Mouse (Mus musculus): ENCODE measurements around the gene Gdf11. TPM values are rescaled to one million over a fixed set of nuclear protein-coding genes. Genes with fewer than 3 reads are reported as not detected.

Gene Gdf11
- polyA plus RNA-seq, 1 experiment from 2014 or later = 0.23 TPM

DNA sequence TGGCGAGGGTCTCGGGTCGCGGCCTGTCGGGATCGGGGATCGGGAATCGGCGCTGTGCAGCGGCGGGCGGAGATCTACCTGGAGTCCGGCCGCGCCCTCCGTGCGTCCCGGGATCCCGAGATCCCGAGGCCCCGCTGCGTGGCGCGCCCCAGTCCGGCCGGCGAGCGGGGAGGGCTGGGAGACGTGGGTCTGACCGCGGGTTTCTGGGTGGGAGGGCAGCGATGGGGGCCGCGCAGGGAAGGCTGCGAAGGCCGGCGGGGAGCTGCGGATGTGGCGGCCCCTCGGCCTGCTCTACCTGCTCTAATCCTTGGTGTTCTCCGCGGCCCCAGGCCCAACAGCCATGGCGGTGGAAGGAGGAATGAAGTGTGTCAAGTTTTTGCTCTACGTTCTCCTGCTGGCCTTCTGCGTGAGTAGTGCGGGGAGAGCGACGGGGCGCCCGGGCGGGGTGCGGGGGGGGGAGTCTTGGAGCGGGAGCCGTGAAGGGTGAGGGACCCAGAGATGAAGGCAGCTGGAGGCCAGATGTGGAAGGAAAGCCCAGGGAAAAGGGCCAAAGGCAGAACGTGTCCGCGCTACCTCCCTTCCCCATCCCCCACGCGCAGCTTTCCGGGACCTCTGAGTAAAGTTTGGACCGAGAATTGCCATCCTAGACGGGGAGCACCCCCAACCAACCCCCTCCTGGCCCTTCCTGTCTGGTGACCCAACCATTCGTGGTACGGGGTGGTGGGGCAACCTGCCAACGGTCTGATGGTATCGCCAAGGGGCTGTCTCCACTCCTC lies 18.7 kb upstream of the Gdf11 start:
- no peaks in the 10 kb centered on the region for H3K9me3 ChIP-seq (ENCODE audit: low read length)
- peaks cover 3% of the 10 kb centered on the region for H3K27me3 ChIP-seq (ENCODE audit: insufficient read depth, low read length)
- peak overlapping the region; percentile 73 for H3K27ac ChIP-seq (ENCODE audit: low read depth)
- H3K36me3 ChIP-seq (replicated peaks; ENCODE audit: insufficient read depth, low read length) = 0 out of 2 replicates have a peak, but pooled peaks cover 10% of the 10 kb centered on the region
- H3K4me3 ChIP-seq (ENCODE audit: low read depth, low read length) = peak overlapping the region; percentile 71
- H3K4me1 ChIP-seq (ENCODE audit: insufficient read depth) = peaks cover 2% of the 10 kb centered on the region; the same call in 1 of the 2 replicates
- WGBS (ENCODE audit: insufficient replicate concordance) = 5% methylated on average over 48 of the region's 66 CpGs
- TF ChIP-seq EP300 (IDR thresholded peaks at IDR 0.05; ENCODE audit: low read depth) (no peak), CTCF (IDR thresholded peaks at IDR 0.05; ENCODE audit: low read depth) (no peak)
- ATAC-seq (peak; percentile 37), DNase-seq (peak; percentile 55)
- H3K9ac ChIP-seq (replicated peaks) = peak overlapping the region; percentile 79
- H3K4me2 ChIP-seq (ENCODE audit: low read depth, low read length) = peak overlapping the region; percentile 68

DNA sequence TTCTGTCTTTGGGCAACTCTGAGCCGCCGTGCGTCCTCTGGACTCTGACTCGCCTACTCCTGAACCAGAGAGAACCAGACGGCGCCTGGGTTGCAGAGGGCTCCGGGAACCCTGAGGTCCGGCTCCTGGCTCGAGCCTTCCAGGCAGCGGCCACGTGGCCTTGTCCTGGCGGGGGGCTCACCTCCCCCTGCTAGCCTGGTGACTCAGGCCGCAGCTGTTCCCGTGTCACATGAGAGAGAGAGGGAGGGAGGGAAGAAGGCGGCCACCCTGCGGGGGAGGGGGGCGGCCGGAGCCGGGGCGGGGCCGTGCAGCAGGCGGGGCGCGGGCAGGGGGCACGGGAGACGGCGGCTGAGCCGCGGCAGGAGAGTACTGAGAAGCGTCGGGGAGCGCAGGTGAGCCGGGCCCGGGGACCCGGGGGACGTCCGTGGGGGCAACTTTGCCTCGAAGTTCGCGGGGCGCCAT lies 18.1 kb upstream of the Gdf11 start:
- peak overlapping the region; percentile 73 for H3K27ac ChIP-seq (ENCODE audit: low read depth)
- H3K36me3 ChIP-seq (replicated peaks; ENCODE audit: insufficient read depth, low read length) = 0 out of 2 replicates have a peak, but pooled peaks cover 10% of the 10 kb centered on the region
- peak; percentile 83 for ATAC-seq
- peaks cover 3% of the 10 kb centered on the region for H3K27me3 ChIP-seq (ENCODE audit: insufficient read depth, low read length)
- WGBS (ENCODE audit: insufficient replicate concordance) = 1% methylated on average over 35 of the region's 41 CpGs
- peak overlapping the region; percentile 79 for H3K9ac ChIP-seq (replicated peaks)
- H3K4me2 ChIP-seq (ENCODE audit: low read depth, low read length) = peak overlapping the region; percentile 68
- DNase-seq = peak; percentile 82
- no peaks in the 10 kb centered on the region for H3K9me3 ChIP-seq (ENCODE audit: low read length)
- H3K4me1 ChIP-seq (ENCODE audit: insufficient read depth) = peaks cover 2% of the 10 kb centered on the region; the same call in 1 of the 2 replicates
- H3K4me3 ChIP-seq (ENCODE audit: low read depth, low read length) = peak overlapping the region; percentile 71
- TF ChIP-seq EP300 (IDR thresholded peaks at IDR 0.05; ENCODE audit: low read depth) = no peak

DNA sequence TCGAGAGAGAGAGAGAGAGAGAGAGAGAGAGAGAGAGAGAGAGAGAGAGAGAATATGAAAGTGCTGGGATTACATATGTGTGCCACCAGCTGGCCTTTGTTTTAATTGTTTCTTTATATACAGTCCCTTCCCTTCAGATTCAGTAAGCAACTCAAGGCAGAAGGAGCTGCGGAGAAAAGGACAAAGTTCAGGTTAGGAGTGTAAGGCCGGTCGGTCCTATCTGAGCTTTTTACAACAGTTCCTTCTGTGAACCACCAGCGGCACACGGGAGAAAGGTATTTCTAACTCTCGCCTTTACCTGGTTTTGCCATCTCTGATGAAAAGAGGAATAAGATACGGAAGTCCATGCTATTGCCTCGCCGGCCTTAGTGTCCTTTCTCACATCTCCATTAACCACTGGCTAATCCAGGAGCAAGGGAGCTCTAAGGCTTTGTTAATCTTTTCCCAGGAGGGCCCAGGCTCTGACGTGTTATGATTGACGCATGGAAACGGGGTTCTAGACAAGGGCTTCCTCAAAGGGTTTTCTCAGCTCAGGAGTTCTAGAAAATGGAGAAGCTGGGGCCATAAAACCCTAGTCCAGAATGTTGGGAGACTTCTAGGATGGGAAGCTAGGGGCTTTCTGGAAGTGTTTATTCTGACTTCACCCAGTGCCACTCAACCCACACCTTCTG lies 17.4 kb upstream of the Gdf11 start:
- H3K27me3 ChIP-seq (ENCODE audit: insufficient read depth, low read length) = peaks cover 3% of the 10 kb centered on the region
- peak overlapping the region; percentile 79 for H3K9ac ChIP-seq (replicated peaks)
- TF ChIP-seq EP300 (IDR thresholded peaks at IDR 0.05; ENCODE audit: low read depth) (no peak), CTCF (IDR thresholded peaks at IDR 0.05; ENCODE audit: low read depth) (no peak)
- no peaks in the 10 kb centered on the region for H3K9me3 ChIP-seq (ENCODE audit: low read length)
- 0 out of 2 replicates have a peak, but pooled peaks cover 9% of the 10 kb centered on the region for H3K36me3 ChIP-seq (replicated peaks; ENCODE audit: insufficient read depth, low read length)
- H3K4me2 ChIP-seq (ENCODE audit: low read depth, low read length) = peak overlapping the region; percentile 68
- peaks cover 2% of the 10 kb centered on the region; the same call in 1 of the 2 replicates for H3K4me1 ChIP-seq (ENCODE audit: insufficient read depth)
- peak overlapping the region; percentile 73 for H3K27ac ChIP-seq (ENCODE audit: low read depth)
- 62% methylated on average over 13 of the region's 13 CpGs for WGBS (ENCODE audit: insufficient replicate concordance)
- peak overlapping the region; percentile 71 for H3K4me3 ChIP-seq (ENCODE audit: low read depth, low read length)
- no peak for DNase-seq
- no peak for ATAC-seq

DNA sequence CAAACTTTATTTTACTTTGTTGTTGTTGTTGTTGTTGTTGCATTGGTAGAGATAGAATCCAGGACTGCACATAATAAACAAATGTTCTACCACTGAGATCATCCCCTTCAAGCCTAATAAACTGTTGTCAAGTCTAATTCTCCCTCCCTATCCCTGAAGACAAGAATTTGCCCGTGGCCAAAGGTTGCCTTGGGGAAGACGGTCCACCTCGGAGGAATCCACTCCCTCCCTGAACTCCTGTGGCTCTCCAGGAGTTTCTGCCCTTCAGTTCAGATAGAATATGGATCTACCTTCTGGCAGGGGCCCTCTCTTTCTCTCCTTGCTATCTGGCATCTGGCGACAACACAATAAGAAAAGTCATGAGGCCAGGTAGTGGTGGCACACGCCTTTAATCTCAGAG lies 13.3 kb upstream of the Gdf11 start:
- H3K4me1 ChIP-seq (ENCODE audit: insufficient read depth) = 0 out of 2 replicates have a peak, but pooled peaks cover 2% of the 10 kb centered on the region
- ATAC-seq (no peak), DNase-seq (no peak)
- no peak overlapping the region for H3K4me2 ChIP-seq (ENCODE audit: low read depth, low read length)
- no peaks in the 10 kb centered on the region for H3K9me3 ChIP-seq (ENCODE audit: low read length)
- no peaks in the 10 kb centered on the region; the same call in 1 of the 2 replicates for H3K27me3 ChIP-seq (ENCODE audit: insufficient read depth, low read length)
- 83% methylated on average over 5 of the region's 5 CpGs for WGBS (ENCODE audit: insufficient replicate concordance)
- no peak overlapping the region for H3K9ac ChIP-seq (replicated peaks)
- no peaks in the 10 kb centered on the region for H3K36me3 ChIP-seq (replicated peaks; ENCODE audit: insufficient read depth, low read length)
- no peak overlapping the region for H3K4me3 ChIP-seq (ENCODE audit: low read depth, low read length)
- no peak overlapping the region for H3K27ac ChIP-seq (ENCODE audit: low read depth)
- no peak for TF ChIP-seq CTCF (IDR thresholded peaks at IDR 0.05; ENCODE audit: low read depth)
- no peak for TF ChIP-seq EP300 (IDR thresholded peaks at IDR 0.05; ENCODE audit: low read depth)

DNA sequence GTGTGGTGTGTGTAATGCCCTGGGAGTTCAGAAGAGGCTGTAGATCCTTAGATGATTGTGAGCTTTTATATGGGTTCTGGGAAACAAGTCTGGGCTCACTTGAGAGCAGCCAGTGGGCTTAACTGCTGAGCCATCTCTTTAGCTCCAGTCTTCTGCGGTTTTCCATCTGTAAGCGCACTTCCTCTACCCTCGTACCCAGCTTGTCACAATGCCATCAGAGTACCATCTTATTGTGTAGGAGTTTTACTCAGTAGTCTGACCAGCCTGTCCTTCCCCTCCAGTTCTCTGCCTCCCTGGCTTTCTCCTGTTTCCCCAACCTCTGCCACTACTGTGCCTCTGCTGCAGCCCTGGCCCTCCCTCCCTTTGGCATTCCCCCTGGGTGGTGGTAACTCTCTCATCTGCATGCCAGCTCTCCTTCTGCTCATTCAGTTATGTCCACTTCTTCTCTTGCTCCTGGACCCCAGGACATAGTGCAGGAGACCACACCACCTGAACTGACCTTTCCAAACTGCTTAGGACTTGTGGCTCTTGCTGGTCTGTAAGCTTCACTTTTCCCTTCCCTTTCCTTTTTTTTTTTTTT lies 11.0 kb upstream of the Gdf11 start:
- ATAC-seq (no peak), DNase-seq (no peak)
- no peak for TF ChIP-seq EP300 (IDR thresholded peaks at IDR 0.05; ENCODE audit: low read depth)
- no peak for TF ChIP-seq CTCF (IDR thresholded peaks at IDR 0.05; ENCODE audit: low read depth)
- Histone ChIP-seq H3K36me3 (replicated peaks; ENCODE audit: insufficient read depth, low read length) (no peaks in the 10 kb centered on the region), H3K27me3 (ENCODE audit: insufficient read depth, low read length) (0 out of 2 replicates have a peak, but pooled peaks cover 3% of the 10 kb centered on the region), H3K4me2 (ENCODE audit: low read depth, low read length) (no peak overlapping the region), H3K4me1 (ENCODE audit: insufficient read depth) (no peaks in the 10 kb centered on the region), H3K9ac (replicated peaks) (no peak overlapping the region), H3K9me3 (ENCODE audit: low read length) (no peaks in the 10 kb centered on the region), H3K4me3 (ENCODE audit: low read depth, low read length) (no peak overlapping the region), H3K27ac (ENCODE audit: low read depth) (no peak overlapping the region)
- 60% methylated on average over 3 of the region's 3 CpGs for whole genome bisulfite sequencing (ENCODE audit: insufficient replicate concordance)

DNA sequence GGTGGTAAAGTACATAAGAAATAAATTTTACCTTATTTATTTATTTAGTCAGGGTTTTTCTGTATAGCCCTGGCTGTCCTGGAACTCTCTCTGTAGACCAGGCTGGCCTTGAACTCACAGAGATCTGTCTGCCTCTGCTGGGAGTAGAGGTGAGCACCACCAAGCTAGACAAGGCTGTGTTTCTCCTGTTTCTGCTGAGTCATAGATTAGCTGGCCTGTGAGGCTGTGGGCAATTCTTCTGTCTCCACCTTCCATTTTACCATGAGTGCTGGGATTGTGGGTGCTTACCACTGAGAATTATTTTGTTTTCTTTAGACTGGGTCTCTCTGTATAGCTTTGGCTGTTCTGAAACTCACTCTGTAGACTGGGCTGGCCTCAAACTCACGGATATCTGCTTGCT lies 9.9 kb upstream of the Gdf11 start:
- DNase-seq = no peak
- Histone ChIP-seq H3K9me3 (ENCODE audit: low read length) (no peaks in the 10 kb centered on the region), H3K4me2 (ENCODE audit: low read depth, low read length) (no peak overlapping the region), H3K4me3 (ENCODE audit: low read depth, low read length) (no peak overlapping the region), H3K4me1 (ENCODE audit: insufficient read depth) (no peaks in the 10 kb centered on the region), H3K27me3 (ENCODE audit: insufficient read depth, low read length) (peaks cover 11% of the 10 kb centered on the region), H3K27ac (ENCODE audit: low read depth) (no peak overlapping the region), H3K9ac (replicated peaks) (no peak overlapping the region), H3K36me3 (replicated peaks; ENCODE audit: insufficient read depth, low read length) (no peaks in the 10 kb centered on the region)
- 52% methylated on average over 1 of the region's 1 CpGs for WGBS (ENCODE audit: insufficient replicate concordance)
- no peak for TF ChIP-seq EP300 (IDR thresholded peaks at IDR 0.05; ENCODE audit: low read depth)
- no peak for TF ChIP-seq CTCF (IDR thresholded peaks at IDR 0.05; ENCODE audit: low read depth)
- no peak for ATAC-seq
